Mouse (Mus musculus): ENCODE results near the gene Kcnj10.

Kcnj10 gene

GRCm38 (mm10) chr1:172390769-172391168 is 49.8 kb downstream of the Kcnj10 start:
- no peak for DNase-seq

GRCm38 (mm10) chr1:172391807-172392581 is 51.0 kb downstream of the Kcnj10 start:
- peak; percentile 25 to 46 for DNase-seq

- DNase-seq: no peak
Observed at GRCm38 (mm10) chr1:172392643-172393170, 51.7 kb downstream of the Kcnj10 start.

- DNase-seq: no peak
Observed at GRCm38 (mm10) chr1:172393739-172394138, 52.7 kb downstream of the Kcnj10 start.

GRCm38 (mm10) chr1:172396996-172397752 is 56.2 kb downstream of the Kcnj10 start:
- DNase-seq: no peak

- no peak for DNase-seq
Observed at GRCm38 (mm10) chr1:172406077-172406706, 65.2 kb downstream of the Kcnj10 start.

GRCm38 (mm10) chr1:172408996-172409395 is 68.0 kb downstream of the Kcnj10 start:
- DNase-seq: no peak

- DNase-seq: no peak
Observed at GRCm38 (mm10) chr1:172409431-172409830, 68.4 kb downstream of the Kcnj10 start.

GRCm38 (mm10) chr1:172410806-172411205 is 69.8 kb downstream of the Kcnj10 start:
- DNase-seq: peak; percentile 75 to 88

- DNase-seq: peak; percentile 79 to 92
Observed at GRCm38 (mm10) chr1:172412204-172412603, 71.2 kb downstream of the Kcnj10 start.

GRCm38 (mm10) chr1:172413491-172414230 is 72.7 kb downstream of the Kcnj10 start:
- DNase-seq: peak; percentile 18 to 54

- no peak for DNase-seq
Observed at GRCm38 (mm10) chr1:172414231-172414585, 73.2 kb downstream of the Kcnj10 start.

- no peak for DNase-seq
Observed at GRCm38 (mm10) chr1:172415061-172415460, 74.1 kb downstream of the Kcnj10 start.

GRCm38 (mm10) chr1:172418173-172418572 is 77.2 kb downstream of the Kcnj10 start:
- DNase-seq: no peak

GRCm38 (mm10) chr1:172418642-172419041 is 77.6 kb downstream of the Kcnj10 start:
- no peak for DNase-seq

- DNase-seq: no peak
Observed at GRCm38 (mm10) chr1:172420181-172420580, 79.2 kb downstream of the Kcnj10 start.

GRCm38 (mm10) chr1:172423393-172423792 is 82.4 kb downstream of the Kcnj10 start:
- DNase-seq: no peak

Measured in kidney, postnatal 25 days (tissue).